Mouse (Mus musculus): ENCODE data around the gene Mgam. TPM values are rescaled to one million over a fixed set of nuclear protein-coding genes. Genes with fewer than 3 reads are reported as not detected.
"Not testable (repeated sequence)": the region's sequence is repeated elsewhere in the genome, so short reads cannot be mapped to it uniquely, and the experiment has no call there.

Mgam gene
- total and polyA plus RNA-seq, 2 experiments: 32.7 to 122 TPM

DNA sequence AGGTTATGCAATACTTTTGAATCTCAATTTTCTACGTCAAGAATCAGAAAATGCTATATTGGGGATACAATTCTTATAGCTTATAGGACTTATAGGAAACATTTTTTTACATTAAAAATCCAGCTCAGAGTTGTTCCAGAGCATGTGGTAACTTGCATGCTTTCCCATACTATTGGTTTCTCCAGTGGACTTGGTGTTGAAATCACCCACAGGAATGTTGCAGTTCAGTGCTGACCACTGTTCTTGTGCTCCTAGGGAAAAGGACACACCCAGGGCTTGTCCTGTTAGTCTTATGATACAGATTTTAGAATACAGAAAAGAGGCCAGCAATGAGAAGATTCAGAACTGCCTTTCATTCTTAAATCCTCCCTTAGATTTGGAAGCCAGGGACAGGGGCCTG, 127.3 kb downstream of the Mgam start:
- H3K9ac ChIP-seq (ENCODE audit: low read depth, low read length): no peak overlapping the region
- WGBS: 83% methylated on average over 1 of the region's 1 CpGs
- no peak for TF ChIP-seq POLR2A (IDR thresholded peaks at IDR 0.05; ENCODE audit: extremely low read depth, insufficient read depth, low read length)
- TF ChIP-seq CTCF (IDR thresholded peaks at IDR 0.05; ENCODE audit: low read depth, low read length): no peak
- no peaks in the 10 kb centered on the region for H3K79me2 ChIP-seq (ENCODE audit: control insufficient read depth, insufficient read depth, low read length)
- no peak overlapping the region for H3K27ac ChIP-seq (replicated peaks; ENCODE audit: insufficient read depth, low read depth, low read length)
- H3K27me3 ChIP-seq (ENCODE audit: control insufficient read depth, insufficient read depth, low read length): no peaks in the 10 kb centered on the region
- DNase-seq (ENCODE audit: extremely low read depth, low read depth, low spot score): no peak
- H3K4me1 ChIP-seq (ENCODE audit: control insufficient read depth, insufficient read depth, low read length): no peaks in the 10 kb centered on the region
- H3K4me3 ChIP-seq (ENCODE audit: insufficient read depth, low read depth, low read length): no peak overlapping the region
- peaks cover 48% of the 10 kb centered on the region for H3K36me3 ChIP-seq (ENCODE audit: control insufficient read depth, insufficient read depth, low read length)

DNA sequence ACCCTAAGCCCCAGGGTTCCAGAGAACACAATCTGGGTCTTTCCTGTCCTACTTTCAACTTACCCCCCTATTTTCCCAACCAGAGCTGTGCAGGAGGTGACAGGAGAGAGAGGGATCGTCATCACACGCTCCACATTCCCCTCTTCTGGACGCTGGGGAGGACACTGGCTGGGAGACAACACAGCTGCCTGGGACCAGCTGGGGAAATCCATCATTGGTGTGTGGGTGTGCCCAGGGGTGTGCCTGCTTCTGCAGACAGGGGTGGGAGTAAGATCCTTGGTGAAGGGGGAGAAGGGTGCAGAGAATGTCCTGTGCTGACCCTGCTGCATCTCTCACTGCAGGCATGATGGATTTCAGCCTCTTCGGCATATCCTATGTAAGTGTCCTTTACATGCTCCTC, 128.7 kb downstream of the Mgam start:
- H3K4me3 ChIP-seq (ENCODE audit: insufficient read depth, low read depth, low read length); H3K9ac ChIP-seq (ENCODE audit: low read depth, low read length); H3K27me3 ChIP-seq (ENCODE audit: control insufficient read depth, insufficient read depth, low read length); H3K4me1 ChIP-seq (ENCODE audit: control insufficient read depth, insufficient read depth, low read length); H3K27ac ChIP-seq (replicated peaks; ENCODE audit: insufficient read depth, low read depth, low read length); H3K79me2 ChIP-seq (ENCODE audit: control insufficient read depth, insufficient read depth, low read length); DNase-seq (ENCODE audit: extremely low read depth, low read depth, low spot score): not testable (repeated sequence)
- WGBS: 76% methylated on average over 4 of the region's 4 CpGs
- H3K36me3 ChIP-seq (ENCODE audit: control insufficient read depth, insufficient read depth, low read length): peaks cover 51% of the 10 kb centered on the region

DNA sequence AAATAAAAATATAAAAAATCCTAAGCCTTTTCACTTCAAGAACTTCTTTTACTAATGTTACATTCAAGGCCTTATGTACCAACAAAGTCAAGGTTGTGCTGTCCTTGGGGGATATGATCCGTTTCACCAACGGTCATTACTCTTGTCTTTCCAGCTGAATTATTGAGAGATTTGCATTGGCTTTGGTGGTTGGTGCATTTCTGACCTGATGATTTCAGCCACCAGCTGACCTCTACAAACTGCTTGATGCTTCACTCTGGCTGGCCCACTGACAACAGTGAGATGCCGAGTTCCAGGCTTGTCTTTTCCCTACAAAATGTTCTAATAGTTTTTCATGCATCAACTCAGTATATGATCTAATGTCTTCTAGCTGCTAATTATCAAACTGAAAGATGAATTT, 146.0 kb downstream of the Mgam start:
- Histone ChIP-seq H3K36me3 (ENCODE audit: control insufficient read depth, insufficient read depth, low read length) (no peaks in the 10 kb centered on the region; the same call in 1 of the 2 replicates), H3K79me2 (ENCODE audit: control insufficient read depth, insufficient read depth, low read length) (no peaks in the 10 kb centered on the region), H3K27me3 (ENCODE audit: control insufficient read depth, insufficient read depth, low read length) (no peaks in the 10 kb centered on the region), H3K27ac (replicated peaks; ENCODE audit: insufficient read depth, low read depth, low read length) (no peak overlapping the region), H3K4me1 (ENCODE audit: control insufficient read depth, insufficient read depth, low read length) (no peaks in the 10 kb centered on the region), H3K9ac (ENCODE audit: low read depth, low read length) (no peak overlapping the region), H3K4me3 (ENCODE audit: insufficient read depth, low read depth, low read length) (no peak overlapping the region)
- TF ChIP-seq POLR2A (IDR thresholded peaks at IDR 0.05; ENCODE audit: extremely low read depth, insufficient read depth, low read length) (no peak), CTCF (IDR thresholded peaks at IDR 0.05; ENCODE audit: low read depth, low read length) (no peak)
- DNase-seq (ENCODE audit: extremely low read depth, low read depth, low spot score): no peak
- whole genome bisulfite sequencing: 91% methylated on average over 3 of the region's 3 CpGs

DNA sequence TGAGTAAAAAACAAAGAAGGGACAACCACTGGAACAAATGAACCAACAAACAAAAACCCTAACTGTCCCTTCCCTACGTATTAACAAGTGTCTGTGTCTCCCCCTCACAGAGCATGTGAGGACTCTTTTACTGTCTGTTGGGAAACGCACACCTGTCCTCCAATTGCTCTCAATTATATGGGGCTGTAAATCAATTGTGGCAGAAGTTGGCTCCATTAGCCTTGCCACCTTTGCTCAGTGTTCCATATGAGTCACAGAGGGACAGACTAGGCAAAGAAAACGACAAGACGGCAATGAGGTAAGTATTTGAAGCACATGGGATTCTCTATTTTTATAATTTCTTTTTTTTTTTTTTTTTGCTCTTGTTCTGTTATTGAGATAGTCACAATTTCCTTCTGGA, 149.8 kb downstream of the Mgam start:
- H3K27me3 ChIP-seq (ENCODE audit: control insufficient read depth, insufficient read depth, low read length): no peaks in the 10 kb centered on the region
- H3K79me2 ChIP-seq (ENCODE audit: control insufficient read depth, insufficient read depth, low read length): no peaks in the 10 kb centered on the region
- no peaks in the 10 kb centered on the region for H3K4me1 ChIP-seq (ENCODE audit: control insufficient read depth, insufficient read depth, low read length)
- DNase-seq (ENCODE audit: extremely low read depth, low read depth, low spot score): no peak
- no peak overlapping the region for H3K4me3 ChIP-seq (ENCODE audit: insufficient read depth, low read depth, low read length)
- no peaks in the 10 kb centered on the region for H3K36me3 ChIP-seq (ENCODE audit: control insufficient read depth, insufficient read depth, low read length)
- no peak overlapping the region for H3K27ac ChIP-seq (replicated peaks; ENCODE audit: insufficient read depth, low read depth, low read length)
- H3K9ac ChIP-seq (ENCODE audit: low read depth, low read length): no peak overlapping the region
- WGBS: 85% methylated on average over 4 of the region's 4 CpGs
- TF ChIP-seq CTCF (IDR thresholded peaks at IDR 0.05; ENCODE audit: low read depth, low read length) (no peak), POLR2A (IDR thresholded peaks at IDR 0.05; ENCODE audit: extremely low read depth, insufficient read depth, low read length) (no peak)

DNA sequence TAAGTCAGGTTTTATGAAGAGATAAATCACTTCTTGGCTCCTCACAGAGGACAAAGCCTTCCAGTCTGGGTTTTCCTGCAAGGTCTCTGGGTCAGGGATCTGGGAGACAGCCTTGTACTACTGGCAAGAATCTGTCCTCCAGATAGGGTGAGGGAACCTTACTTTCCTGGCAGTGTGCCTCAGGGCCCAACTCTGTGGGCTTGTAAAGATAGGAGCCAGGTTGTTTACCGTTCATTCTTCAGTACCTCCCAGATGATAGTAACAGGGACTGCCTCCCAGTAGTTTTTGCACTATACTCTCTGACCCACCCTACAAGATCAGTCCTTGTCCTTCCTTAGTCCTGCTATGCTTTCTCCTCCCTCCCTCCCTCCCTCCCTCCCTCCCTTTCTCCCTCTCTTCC, 155.0 kb downstream of the Mgam start:
- Histone ChIP-seq H3K79me2 (ENCODE audit: control insufficient read depth, insufficient read depth, low read length) (no peaks in the 10 kb centered on the region), H3K9ac (ENCODE audit: low read depth, low read length) (no peak overlapping the region), H3K36me3 (ENCODE audit: control insufficient read depth, insufficient read depth, low read length) (no peaks in the 10 kb centered on the region), H3K4me1 (ENCODE audit: control insufficient read depth, insufficient read depth, low read length) (no peaks in the 10 kb centered on the region), H3K27me3 (ENCODE audit: control insufficient read depth, insufficient read depth, low read length) (no peaks in the 10 kb centered on the region), H3K4me3 (ENCODE audit: insufficient read depth, low read depth, low read length) (no peak overlapping the region), H3K27ac (replicated peaks; ENCODE audit: insufficient read depth, low read depth, low read length) (no peak overlapping the region)
- no peak for TF ChIP-seq POLR2A (IDR thresholded peaks at IDR 0.05; ENCODE audit: extremely low read depth, insufficient read depth, low read length)
- no peak for TF ChIP-seq CTCF (IDR thresholded peaks at IDR 0.05; ENCODE audit: low read depth, low read length)
- 78% methylated on average over 1 of the region's 1 CpGs for WGBS
- no peak for DNase-seq (ENCODE audit: extremely low read depth, low read depth, low spot score)

DNA sequence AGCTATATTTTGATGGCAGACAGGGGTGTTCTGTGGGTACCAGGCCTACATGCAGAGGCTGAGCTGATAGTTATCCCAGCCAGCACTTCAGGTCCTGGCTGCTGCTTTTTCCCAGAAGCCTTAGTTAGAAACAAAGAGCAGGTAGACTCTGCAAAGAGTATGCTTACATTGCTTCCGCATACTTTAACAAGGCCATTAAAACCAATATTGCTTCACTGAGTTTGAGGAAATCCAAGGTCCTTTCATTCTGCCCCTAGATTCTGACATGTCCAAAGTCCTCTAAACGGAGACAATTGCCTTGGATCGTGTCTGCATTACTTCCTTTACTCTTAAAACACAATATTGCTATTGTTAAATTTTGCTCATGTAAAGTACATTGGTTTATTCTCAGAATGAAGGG, 155.7 kb downstream of the Mgam start:
- Histone ChIP-seq H3K4me1 (ENCODE audit: control insufficient read depth, insufficient read depth, low read length) (no peaks in the 10 kb centered on the region), H3K79me2 (ENCODE audit: control insufficient read depth, insufficient read depth, low read length) (no peaks in the 10 kb centered on the region), H3K4me3 (ENCODE audit: insufficient read depth, low read depth, low read length) (no peak overlapping the region), H3K27me3 (ENCODE audit: control insufficient read depth, insufficient read depth, low read length) (no peaks in the 10 kb centered on the region), H3K9ac (ENCODE audit: low read depth, low read length) (no peak overlapping the region), H3K36me3 (ENCODE audit: control insufficient read depth, insufficient read depth, low read length) (no peaks in the 10 kb centered on the region), H3K27ac (replicated peaks; ENCODE audit: insufficient read depth, low read depth, low read length) (no peak overlapping the region)
- 69% methylated on average over 3 of the region's 3 CpGs for WGBS
- TF ChIP-seq CTCF (IDR thresholded peaks at IDR 0.05; ENCODE audit: low read depth, low read length): no peak
- TF ChIP-seq POLR2A (IDR thresholded peaks at IDR 0.05; ENCODE audit: extremely low read depth, insufficient read depth, low read length): no peak
- DNase-seq (ENCODE audit: extremely low read depth, low read depth, low spot score): no peak
